Mouse (Mus musculus) midbrain, embryonic 11.5 days (tissue): ENCODE measurements at regions not wholly inside any gene's neighbourhood (a gene's known extent, or its start where the extent isn't known, plus 50 kb on each side); places are given as distances from the start of the nearest gene placed in this dataset.
A peak's percentile ranks its signal among the peaks of the same experiment; 100 is the strongest.

Experiments
- ATAC-seq: fragments of 200-750 bp; cut with Nextera tagmentation; 2 replicates; pipeline ENCODE4 v1.8.0; 2017; ENCODE audit warnings: moderate TSS enrichment, moderate library complexity; ENCODE audit not compliant: low FRiP score
- DNase-seq: peaks from one replicate; pipeline ENCODE4 v3.0.0; 2015; ENCODE audit warnings: low spot score; ENCODE audit errors: missing footprints
- H3K27ac ChIP-seq: fragments of 300-500 bp; sonication (generic); 2 replicates; pipeline ENCODE4 v1.5.1; 2014; ENCODE audit warnings: low read depth, low read length
- H3K27me3 ChIP-seq: fragments of 300-500 bp; sonication (generic); 2 replicates; pipeline ENCODE4 v1.6.1; 2014; ENCODE audit warnings: mild to moderate bottlenecking, low read length, moderate library complexity, mixed read lengths; ENCODE audit not compliant: control insufficient read depth, insufficient read depth
- H3K36me3 ChIP-seq: fragments of 300-500 bp; sonication (generic); 2 replicates; pipeline ENCODE4 v1.6.1; 2014; ENCODE audit warnings: mild to moderate bottlenecking, low read length, moderate library complexity, mixed read lengths; ENCODE audit not compliant: control insufficient read depth, insufficient read depth
- H3K4me1 ChIP-seq: fragments of 300-500 bp; sonication (generic); 2 replicates; pipeline ENCODE4 v1.6.1; 2014; ENCODE audit warnings: low read length; ENCODE audit not compliant: control insufficient read depth, insufficient read depth
- H3K4me2 ChIP-seq: fragments of 300-500 bp; sonication (generic); 2 replicates; pipeline ENCODE4 v1.6.1; 2014; ENCODE audit warnings: mild to moderate bottlenecking, moderate library complexity
- H3K4me3 ChIP-seq: fragments of 300-500 bp; sonication (generic); 2 replicates; pipeline ENCODE4 v1.5.1; 2014; ENCODE audit warnings: low read depth, low read length
- H3K9ac ChIP-seq: fragments of 300-500 bp; sonication (generic); 2 replicates; pipeline ENCODE4 v1.6.1; 2014; ENCODE audit warnings: low read length
- H3K9me3 ChIP-seq: fragments of 300-500 bp; sonication (generic); 2 replicates; pipeline ENCODE4 v1.6.1; 2016; ENCODE audit warnings: low read length; ENCODE audit not compliant: control insufficient read depth
- WGBS: fragments of 180-500 bp; shearing (Covaris S2); extraction: QIAGEN DNeasy Blood & Tissue Kit; methylation state at CpG from one replicate; pipeline ENCODE4 v1.1.7; 2014; 5-methylcytosine and 5-hydroxymethylcytosine counted together

GRCm38 (mm10) chr9:43387397-43387796, 76.7 kb downstream of the Trim29 start:
- Histone ChIP-seq H3K4me1 (peaks cover 2% of the 10 kb centered on the region; the same call in 1 of the 2 replicates), H3K36me3 (no peaks in the 10 kb centered on the region), H3K9ac (no peak overlapping the region), H3K4me2 (no peak overlapping the region), H3K27ac (no peak overlapping the region), H3K4me3 (no peak overlapping the region), H3K9me3 (no peaks in the 10 kb centered on the region), H3K27me3 (no peaks in the 10 kb centered on the region)
- DNase-seq (peak; percentile 81), ATAC-seq (no peak)
- WGBS: 72% methylated on average over 9 of the region's 9 CpGs

- Histone ChIP-seq H3K9ac (no peak overlapping the region), H3K4me2 (no peak overlapping the region), H3K4me3 (no peak overlapping the region), H3K27ac (no peak overlapping the region), H3K9me3 (no peaks in the 10 kb centered on the region), H3K36me3 (no peaks in the 10 kb centered on the region), H3K4me1 (peaks cover 2% of the 10 kb centered on the region; the same call in 1 of the 2 replicates), H3K27me3 (no peaks in the 10 kb centered on the region)
- ATAC-seq (peak; percentile 77), DNase-seq (no peak)
- WGBS: 22% methylated on average over 9 of the region's 9 CpGs
These were observed 78.9 kb downstream of the Trim29 start for GRCm38 (mm10) chr9:43389491-43390083.

GRCm38 (mm10) chr9:43392467-43393064, 81.9 kb downstream of the Trim29 start:
- DNase-seq: no peak
- no peak overlapping the region for H3K4me3 ChIP-seq
- H3K9ac ChIP-seq: no peak overlapping the region
- no peaks in the 10 kb centered on the region for H3K27me3 ChIP-seq
- no peaks in the 10 kb centered on the region for H3K36me3 ChIP-seq
- peaks cover 2% of the 10 kb centered on the region; the same call in 1 of the 2 replicates for H3K4me1 ChIP-seq
- WGBS: 83% methylated on average over 6 of the region's 6 CpGs
- H3K9me3 ChIP-seq: no peaks in the 10 kb centered on the region
- no peak overlapping the region for H3K27ac ChIP-seq
- H3K4me2 ChIP-seq: no peak overlapping the region
- ATAC-seq: no peak

GRCm38 (mm10) chr9:43394204-43394603, 83.6 kb downstream of the Trim29 start:
- Histone ChIP-seq H3K27me3 (no peaks in the 10 kb centered on the region), H3K9me3 (no peaks in the 10 kb centered on the region), H3K4me1 (peaks cover 2% of the 10 kb centered on the region; the same call in 1 of the 2 replicates), H3K27ac (no peak overlapping the region), H3K36me3 (no peaks in the 10 kb centered on the region), H3K4me2 (no peak overlapping the region), H3K4me3 (no peak overlapping the region), H3K9ac (no peak overlapping the region)
- WGBS: 54% methylated on average over 5 of the region's 5 CpGs
- DNase-seq: no peak
- peak; percentile 66; the same call in 1 of the 2 replicates for ATAC-seq

- H3K4me1 ChIP-seq: no peaks in the 10 kb centered on the region
- WGBS: 52% methylated on average over 5 of the region's 5 CpGs
- ATAC-seq: no peak
- no peak overlapping the region for H3K4me2 ChIP-seq
- H3K36me3 ChIP-seq: no peaks in the 10 kb centered on the region
- no peak for DNase-seq
- H3K9me3 ChIP-seq: no peaks in the 10 kb centered on the region
- H3K4me3 ChIP-seq: no peak overlapping the region
- H3K9ac ChIP-seq: no peak overlapping the region
- no peak overlapping the region for H3K27ac ChIP-seq
- no peaks in the 10 kb centered on the region for H3K27me3 ChIP-seq
These were observed 84.6 kb downstream of the Trim29 start for GRCm38 (mm10) chr9:43395209-43395608.

- Histone ChIP-seq H3K27me3 (peaks cover 3% of the 10 kb centered on the region; the same call in 1 of the 2 replicates), H3K9ac (no peak overlapping the region), H3K4me1 (no peaks in the 10 kb centered on the region), H3K4me3 (no peak overlapping the region), H3K36me3 (no peaks in the 10 kb centered on the region), H3K4me2 (no peak overlapping the region), H3K27ac (no peak overlapping the region), H3K9me3 (no peaks in the 10 kb centered on the region)
- no peak for ATAC-seq
- no peak for DNase-seq
These were observed 85.9 kb downstream of the Trim29 start for GRCm38 (mm10) chr9:43396566-43396965.

- Histone ChIP-seq H3K4me1 (no peaks in the 10 kb centered on the region), H3K27me3 (no peaks in the 10 kb centered on the region), H3K36me3 (no peaks in the 10 kb centered on the region), H3K4me3 (no peak overlapping the region), H3K27ac (no peak overlapping the region), H3K4me2 (no peak overlapping the region), H3K9me3 (no peaks in the 10 kb centered on the region), H3K9ac (no peak overlapping the region)
- whole genome bisulfite sequencing: 76% methylated on average over 6 of the region's 6 CpGs
- DNase-seq (no peak), ATAC-seq (no peak)
These were observed 97.8 kb downstream of the Trim29 start for GRCm38 (mm10) chr9:43408493-43408892.

GRCm38 (mm10) chr9:43412473-43412872, 101.8 kb downstream of the Trim29 start:
- Histone ChIP-seq H3K4me3 (no peak overlapping the region), H3K4me1 (no peaks in the 10 kb centered on the region), H3K9ac (no peak overlapping the region), H3K36me3 (no peaks in the 10 kb centered on the region), H3K4me2 (no peak overlapping the region), H3K27ac (no peak overlapping the region), H3K27me3 (no peaks in the 10 kb centered on the region), H3K9me3 (no peaks in the 10 kb centered on the region)
- DNase-seq: no peak
- ATAC-seq: no peak
- 66% methylated on average over 3 of the region's 3 CpGs for WGBS

- peak overlapping the region; percentile 15; the same call in 1 of the 2 replicates for H3K4me3 ChIP-seq
- H3K27me3 ChIP-seq: no peaks in the 10 kb centered on the region
- DNase-seq: peak; percentile 93
- H3K36me3 ChIP-seq: no peaks in the 10 kb centered on the region
- WGBS: 14% methylated on average over 17 of the region's 17 CpGs
- peaks cover 4% of the 10 kb centered on the region for H3K4me1 ChIP-seq
- H3K27ac ChIP-seq: no peak overlapping the region
- H3K9me3 ChIP-seq: no peaks in the 10 kb centered on the region
- H3K4me2 ChIP-seq: peak overlapping the region; percentile 32
- ATAC-seq: peak; percentile 50; the same call in 1 of the 2 replicates
- H3K9ac ChIP-seq: peak overlapping the region; percentile 10; the same call in 1 of the 2 replicates
These were observed 109.5 kb downstream of the Trim29 start for GRCm38 (mm10) chr9:43419993-43420715.
